Mouse (Mus musculus) hindbrain, embryonic 13.5 days (tissue): ENCODE measurements around the gene Minar1. TPM values are rescaled to one million over a fixed set of nuclear protein-coding genes. Genes with fewer than 3 reads are reported as not detected.

Experiments used
- ATAC-seq: fragments of 200-750 bp; cut with Nextera tagmentation; 2 replicates; pipeline ENCODE4 v1.8.0; 2017; ENCODE audit warnings: moderate TSS enrichment; ENCODE audit not compliant: low FRiP score
- H3K27ac ChIP-seq: fragments of 300-500 bp; sonication (generic); 2 replicates; pipeline ENCODE4 v1.5.1; 2015; ENCODE audit warnings: inconsistent platforms, mild to moderate bottlenecking, moderate library complexity
- H3K27me3 ChIP-seq: fragments of 300-500 bp; sonication (generic); 2 replicates; pipeline ENCODE4 v1.6.1; 2015; ENCODE audit warnings: mild to moderate bottlenecking, inconsistent platforms
- H3K36me3 ChIP-seq: fragments of 300-500 bp; sonication (generic); 2 replicates; pipeline ENCODE4 v1.6.1; 2015; ENCODE audit warnings: mild to moderate bottlenecking, inconsistent platforms
- H3K4me1 ChIP-seq: fragments of 300-500 bp; sonication (generic); replicated peaks from 2 replicates; pipeline ENCODE4 v1.6.1; 2015; ENCODE audit warnings: inconsistent platforms
- H3K4me2 ChIP-seq: fragments of 300-500 bp; sonication (generic); 2 replicates; pipeline ENCODE4 v1.6.1; 2015; ENCODE audit warnings: inconsistent platforms, mild to moderate bottlenecking, moderate library complexity
- H3K4me3 ChIP-seq: fragments of 300-500 bp; sonication (generic); 2 replicates; pipeline ENCODE4 v1.5.1; 2015; ENCODE audit warnings: mild to moderate bottlenecking, inconsistent platforms
- H3K9ac ChIP-seq: fragments of 300-500 bp; sonication (generic); 2 replicates; pipeline ENCODE4 v1.6.1; 2015; ENCODE audit warnings: mild to moderate bottlenecking, inconsistent platforms
- H3K9me3 ChIP-seq: fragments of 300-500 bp; sonication (generic); 2 replicates; pipeline ENCODE4 v1.6.1; 2016; ENCODE audit warnings: inconsistent platforms
- WGBS: fragments of 180-500 bp; shearing (Covaris S2); methylation state at CpG from one replicate; pipeline ENCODE4 v1.1.7; 2015; 5-methylcytosine and 5-hydroxymethylcytosine counted together
- polyA plus RNA-seq: library from polyadenylated mRNA; unstranded; fragments of >200 nt; fragmentation: Nextera tagmentation; extraction: Ambion mirVana; gene quantifications from 2 replicates; pipeline ENCODE4 v1.2.1, GENCODE M21; 2015

Minar1 gene
- polyA plus RNA-seq = 2.4 and 2.8 TPM in 2 replicates

DNA sequence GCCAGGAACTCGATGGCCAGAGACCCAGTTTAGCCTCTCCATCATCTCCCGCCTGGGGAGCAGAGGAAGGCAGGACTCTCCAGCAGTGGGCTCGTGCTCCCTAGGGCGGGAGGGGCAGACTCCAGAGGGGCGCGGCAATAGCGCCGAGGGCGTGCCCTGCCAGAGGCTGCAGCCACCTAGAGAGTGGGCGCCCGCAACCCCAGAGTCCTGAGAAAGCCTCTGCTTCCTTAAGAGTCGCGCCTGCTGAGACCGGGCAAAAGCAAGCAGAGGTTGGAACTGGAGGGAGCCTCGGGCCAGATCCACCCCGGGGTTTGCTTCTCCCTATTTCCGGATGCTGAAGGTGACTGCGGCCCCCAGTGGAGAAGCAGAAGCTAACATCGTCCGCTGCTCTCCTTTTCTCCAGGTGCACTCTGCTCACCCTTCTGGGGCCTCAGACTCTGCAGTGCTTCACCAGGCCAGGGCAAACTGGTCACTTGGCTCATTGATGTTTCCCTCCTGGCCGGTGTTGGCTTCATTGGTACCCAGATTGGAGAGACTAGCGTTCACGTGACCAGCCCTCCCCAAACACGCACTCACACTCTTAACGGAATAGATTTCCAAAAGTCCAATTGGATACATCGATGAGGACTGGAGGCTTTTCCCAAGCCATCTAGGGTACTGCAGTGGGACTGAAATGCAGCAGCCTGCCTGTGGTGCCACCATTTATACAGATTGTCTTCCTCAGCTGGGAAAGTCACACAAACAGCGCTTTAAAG lies at the start of gene Minar1:
Minar1 (minus strand) TSS at position 120 of the 755 bp plus-strand sequence.
- H3K9me3 ChIP-seq = no peaks in the 10 kb centered on the region
- under 1% methylated on average over 27 of the region's 27 CpGs for WGBS

GRCm38 (mm10) chr9:89669878-89670277 lies 47.0 kb upstream of the Minar1 start:
- WGBS = 82% methylated on average over 4 of the region's 4 CpGs
- Histone ChIP-seq H3K4me1 (0 out of 2 replicates have a peak, but pooled peaks cover 2% of the 10 kb centered on the region), H3K9me3 (no peaks in the 10 kb centered on the region), H3K9ac (no peak overlapping the region), H3K27ac (no peak overlapping the region), H3K4me2 (no peak overlapping the region), H3K27me3 (no peaks in the 10 kb centered on the region), H3K4me3 (no peak overlapping the region), H3K36me3 (no peaks in the 10 kb centered on the region)
- no peak for ATAC-seq

More for the DNA sequence above, at the start of gene Minar1:
- H3K4me3 ChIP-seq = peak within 1 kb of the TSS; percentile 59
- H3K9ac ChIP-seq = peak within 1 kb of the TSS; percentile 80
- peaks cover 54% of the 10 kb centered on the region for H3K27me3 ChIP-seq
- ATAC-seq = peak; percentile 81
- H3K4me1 ChIP-seq = peaks cover 26% of the 10 kb centered on the region
- no peaks in the 10 kb centered on the region for H3K36me3 ChIP-seq
- H3K27ac ChIP-seq = peak within 1 kb of the TSS; percentile 44
- H3K4me2 ChIP-seq = peak within 1 kb of the TSS; percentile 98

DNA sequence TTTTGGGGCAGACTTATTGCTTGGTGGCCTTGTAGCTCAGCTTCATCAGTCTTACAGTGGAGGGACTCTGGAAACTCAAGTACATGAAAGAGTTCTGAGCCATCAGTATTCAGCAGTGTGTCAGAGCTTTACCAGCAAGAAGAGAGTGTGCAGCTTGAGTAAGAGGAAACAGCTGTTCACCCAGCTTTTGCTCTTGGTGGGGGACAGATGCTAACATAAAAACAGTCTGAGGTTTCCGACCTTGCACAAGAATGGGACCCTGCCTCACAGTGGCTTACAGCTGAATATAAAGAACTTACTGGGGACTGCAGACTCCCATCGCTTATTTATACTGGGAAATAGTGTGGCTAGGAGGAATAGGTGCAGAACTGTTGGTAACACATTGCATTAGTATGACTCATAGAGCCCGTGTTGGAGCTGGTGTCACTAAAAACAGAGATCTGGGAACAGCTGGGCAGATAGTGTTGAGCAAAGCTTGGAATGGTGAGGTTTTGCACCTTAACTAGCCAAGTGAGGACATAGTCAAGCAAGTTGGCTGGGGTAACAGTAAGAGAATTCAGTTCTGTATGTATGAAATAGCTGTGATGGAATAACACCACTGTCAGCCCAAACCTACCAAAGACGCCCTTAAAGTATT lies 44.5 kb upstream of the Minar1 start:
- Histone ChIP-seq H3K9ac (no peak overlapping the region), H3K36me3 (no peaks in the 10 kb centered on the region), H3K4me3 (no peak overlapping the region), H3K4me1 (no peaks in the 10 kb centered on the region), H3K4me2 (no peak overlapping the region), H3K9me3 (no peaks in the 10 kb centered on the region), H3K27me3 (no peaks in the 10 kb centered on the region), H3K27ac (no peak overlapping the region)
- 88% methylated on average over 4 of the region's 4 CpGs for WGBS
- ATAC-seq = no peak

DNA sequence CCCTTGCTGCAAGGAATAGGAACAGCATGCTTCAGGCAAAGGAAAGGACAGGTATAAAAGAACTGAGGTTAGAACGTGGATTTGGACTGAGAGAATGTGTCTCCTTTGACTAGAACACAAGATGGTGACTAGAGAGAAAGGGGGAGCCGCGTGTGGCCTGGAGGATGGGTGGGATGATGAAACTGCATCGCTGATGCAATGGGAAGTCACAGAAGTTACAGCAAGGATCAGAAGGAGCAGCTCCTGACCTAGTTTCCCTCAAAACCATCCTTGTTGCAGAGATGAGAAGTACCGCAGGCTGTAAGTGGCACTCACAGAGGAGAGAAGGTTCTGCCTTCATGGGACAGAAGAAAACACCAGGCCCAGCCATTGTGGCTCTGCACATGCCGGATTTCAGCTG lies 28.0 kb upstream of the Minar1 start:
- H3K27ac ChIP-seq = no peak overlapping the region
- 78% methylated on average over 6 of the region's 6 CpGs for WGBS
- no peaks in the 10 kb centered on the region for H3K9me3 ChIP-seq

DNA sequence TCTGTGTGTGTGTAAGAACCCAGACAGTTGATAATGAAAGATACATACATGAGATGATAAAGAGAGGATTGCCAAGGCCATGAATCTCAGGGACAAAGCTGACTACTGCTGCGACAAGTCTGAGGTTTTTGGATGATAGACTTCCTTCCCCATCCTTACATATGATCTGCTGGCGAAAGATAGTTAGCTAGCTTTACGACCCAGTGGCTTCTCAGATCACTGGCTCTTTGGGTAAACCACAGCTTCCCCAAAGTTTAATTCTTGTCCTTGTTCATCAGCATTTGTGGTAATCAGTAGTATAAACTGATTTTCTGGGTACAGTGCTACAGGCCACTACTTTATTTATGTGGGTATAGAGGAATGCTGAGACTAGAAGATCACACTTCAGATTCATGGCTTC lies 14.5 kb upstream of the Minar1 start:
- Histone ChIP-seq H3K27me3 (no peaks in the 10 kb centered on the region), H3K4me2 (no peak overlapping the region), H3K4me1 (no peaks in the 10 kb centered on the region), H3K9ac (no peak overlapping the region), H3K36me3 (no peaks in the 10 kb centered on the region), H3K9me3 (no peaks in the 10 kb centered on the region), H3K27ac (no peak overlapping the region), H3K4me3 (no peak overlapping the region)
- WGBS = 90% methylated on average over 3 of the region's 3 CpGs
- no peak for ATAC-seq

More for the DNA sequence above, 28.0 kb upstream of the Minar1 start:
- no peak overlapping the region for H3K4me2 ChIP-seq
- H3K9ac ChIP-seq = no peak overlapping the region
- no peaks in the 10 kb centered on the region for H3K36me3 ChIP-seq
- no peak for ATAC-seq
- no peaks in the 10 kb centered on the region for H3K4me1 ChIP-seq
- no peak overlapping the region for H3K4me3 ChIP-seq
- H3K27me3 ChIP-seq = no peaks in the 10 kb centered on the region

- H3K36me3 ChIP-seq = no peaks in the 10 kb centered on the region
- peaks cover 26% of the 10 kb centered on the region for H3K4me1 ChIP-seq
- H3K27ac ChIP-seq = peak overlapping the region; percentile 44
- peak overlapping the region; percentile 98 for H3K4me2 ChIP-seq
- H3K4me3 ChIP-seq = peak overlapping the region; percentile 59
- H3K9ac ChIP-seq = peak overlapping the region; percentile 80
- 1% methylated on average over 42 of the region's 42 CpGs for WGBS
- H3K9me3 ChIP-seq = no peaks in the 10 kb centered on the region
- ATAC-seq = peak; percentile 71
- H3K27me3 ChIP-seq = peaks cover 48% of the 10 kb centered on the region
These were observed 474 bp downstream of the Minar1 start for GRCm38 (mm10) chr9:89622296-89623005.

DNA sequence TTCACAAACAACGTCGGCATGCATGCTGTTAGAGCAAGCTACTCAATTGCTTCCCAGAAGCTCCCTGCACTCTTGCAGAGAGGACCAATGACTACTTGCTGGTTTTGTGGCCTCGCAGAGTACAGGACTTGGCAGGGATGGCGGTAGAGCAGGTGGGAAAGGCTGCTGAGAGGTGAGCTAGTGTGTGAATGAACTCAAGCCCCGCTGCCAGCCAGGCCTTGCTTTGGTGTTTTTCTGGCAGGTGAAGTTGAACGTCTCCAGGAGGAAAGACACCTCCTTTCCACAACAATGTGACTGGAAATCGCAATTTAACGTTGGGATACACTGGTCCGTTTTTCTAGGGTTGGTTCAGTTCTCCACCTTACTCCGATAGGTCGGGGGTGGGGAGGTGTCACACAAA lies 1.2 kb downstream of the Minar1 start:
- peak overlapping the region; percentile 59 for H3K4me3 ChIP-seq
- no peaks in the 10 kb centered on the region for H3K36me3 ChIP-seq
- peak overlapping the region; percentile 80; the same call in 1 of the 2 replicates for H3K9ac ChIP-seq
- peaks cover 48% of the 10 kb centered on the region for H3K27me3 ChIP-seq
- no peaks in the 10 kb centered on the region for H3K9me3 ChIP-seq
- no peak for ATAC-seq
- peak overlapping the region; percentile 98 for H3K4me2 ChIP-seq
- WGBS = 6% methylated on average over 11 of the region's 11 CpGs
- H3K27ac ChIP-seq = peak overlapping the region; percentile 52; the same call in 1 of the 2 replicates
- peaks cover 26% of the 10 kb centered on the region for H3K4me1 ChIP-seq

- Histone ChIP-seq H3K27ac (no peak overlapping the region), H3K9ac (no peak overlapping the region), H3K9me3 (no peaks in the 10 kb centered on the region), H3K36me3 (no peaks in the 10 kb centered on the region), H3K4me2 (peak overlapping the region; percentile 98), H3K4me1 (peaks cover 26% of the 10 kb centered on the region), H3K4me3 (peak overlapping the region; percentile 59; the same call in 1 of the 2 replicates), H3K27me3 (peaks cover 43% of the 10 kb centered on the region)
- no peak for ATAC-seq
- whole genome bisulfite sequencing = 21% methylated on average over 6 of the region's 6 CpGs
These were observed 2.6 kb downstream of the Minar1 start for GRCm38 (mm10) chr9:89620347-89620746.

- no peaks in the 10 kb centered on the region for H3K9me3 ChIP-seq
- ATAC-seq = no peak
- 93% methylated on average over 2 of the region's 2 CpGs for WGBS
- H3K27me3 ChIP-seq = peaks cover 18% of the 10 kb centered on the region
- H3K36me3 ChIP-seq = no peaks in the 10 kb centered on the region
- H3K4me2 ChIP-seq = no peak overlapping the region
- no peak overlapping the region for H3K9ac ChIP-seq
- peaks cover 12% of the 10 kb centered on the region for H3K4me1 ChIP-seq
- no peak overlapping the region for H3K4me3 ChIP-seq
- H3K27ac ChIP-seq = no peak overlapping the region
These were observed 6.0 kb downstream of the Minar1 start for GRCm38 (mm10) chr9:89616946-89617345.

DNA sequence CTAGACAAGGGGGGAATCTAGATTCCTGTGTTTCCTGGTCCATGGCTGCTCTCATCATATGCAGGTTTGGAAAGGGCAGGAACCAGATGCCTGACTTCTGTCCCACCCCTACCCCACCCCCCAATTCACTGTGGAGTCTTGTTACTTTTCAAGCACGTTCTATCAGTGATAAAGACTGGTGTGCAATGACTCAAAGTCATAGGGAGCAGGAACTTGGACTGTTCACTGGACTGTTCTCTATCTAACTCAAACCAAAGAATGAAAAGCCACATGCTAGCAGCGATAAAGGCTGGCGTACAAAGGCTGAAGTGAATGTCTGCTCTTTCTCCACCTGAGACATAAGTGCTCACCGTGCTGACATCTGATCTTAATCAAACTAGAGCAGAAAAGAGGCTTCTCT lies 12.3 kb downstream of the Minar1 start:
- no peaks in the 10 kb centered on the region for H3K9me3 ChIP-seq
- no peaks in the 10 kb centered on the region for H3K36me3 ChIP-seq
- 63% methylated on average over 4 of the region's 4 CpGs for WGBS
- no peak overlapping the region for H3K4me2 ChIP-seq
- H3K9ac ChIP-seq = no peak overlapping the region
- peaks cover 3% of the 10 kb centered on the region; the same call in 1 of the 2 replicates for H3K4me1 ChIP-seq
- no peak overlapping the region for H3K4me3 ChIP-seq
- H3K27me3 ChIP-seq = no peaks in the 10 kb centered on the region
- no peak overlapping the region for H3K27ac ChIP-seq
- ATAC-seq = no peak; the same call in 1 of the 2 replicates

DNA sequence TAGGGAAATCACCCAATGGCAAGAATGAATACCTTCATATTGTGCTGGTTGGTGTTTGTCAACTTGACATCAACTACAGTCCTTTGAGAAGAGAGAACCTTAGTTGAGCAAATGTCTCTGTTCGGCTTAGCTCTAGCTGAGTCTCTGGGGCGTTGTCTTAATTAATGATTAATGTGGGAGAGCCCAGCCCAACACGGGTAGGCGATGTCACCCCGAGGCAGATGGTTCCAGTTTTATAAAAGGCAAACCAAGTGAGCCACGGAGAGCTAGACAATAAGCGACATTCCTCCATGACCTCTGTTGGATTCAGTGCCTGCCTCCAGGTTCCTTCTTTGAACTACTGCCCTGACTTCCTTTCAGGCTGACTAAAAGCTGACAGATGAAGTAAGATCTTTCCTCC lies 15.6 kb downstream of the Minar1 start:
- Histone ChIP-seq H3K27me3 (no peaks in the 10 kb centered on the region), H3K4me1 (peaks cover 3% of the 10 kb centered on the region; the same call in 1 of the 2 replicates), H3K27ac (no peak overlapping the region), H3K4me3 (no peak overlapping the region), H3K36me3 (0 out of 2 replicates have a peak, but pooled peaks cover 6% of the 10 kb centered on the region), H3K9ac (no peak overlapping the region), H3K9me3 (no peaks in the 10 kb centered on the region), H3K4me2 (no peak overlapping the region)
- 43% methylated on average over 7 of the region's 7 CpGs for WGBS
- ATAC-seq = no peak

- Histone ChIP-seq H3K9me3 (no peaks in the 10 kb centered on the region), H3K27ac (no peak overlapping the region), H3K9ac (no peak overlapping the region), H3K4me2 (no peak overlapping the region), H3K4me3 (no peak overlapping the region), H3K4me1 (peaks cover 3% of the 10 kb centered on the region; the same call in 1 of the 2 replicates), H3K36me3 (peaks cover 16% of the 10 kb centered on the region), H3K27me3 (no peaks in the 10 kb centered on the region)
- no peak for ATAC-seq
- WGBS = 60% methylated on average over 11 of the region's 11 CpGs
These were observed 16.7 kb downstream of the Minar1 start for GRCm38 (mm10) chr9:89606256-89606655.
